Mouse (Mus musculus) liver, adult 2 months (tissue): ENCODE data around the gene Akt2.

Experiments used
- CTCF ChIP-seq: fragments of 200-500 bp; IDR thresholded peaks from 2 replicates; pipeline ENCODE4 v1.5.1; 2011; ENCODE audit warnings: low read depth, low read length, control low read depth
- POLR2A ChIP-seq: fragments of 200-500 bp; IDR thresholded peaks from 2 replicates; pipeline ENCODE4 v1.6.1; 2011; ENCODE audit warnings: low read length, control low read depth; ENCODE audit not compliant: insufficient read depth; ENCODE audit errors: extremely low read depth

DNA sequence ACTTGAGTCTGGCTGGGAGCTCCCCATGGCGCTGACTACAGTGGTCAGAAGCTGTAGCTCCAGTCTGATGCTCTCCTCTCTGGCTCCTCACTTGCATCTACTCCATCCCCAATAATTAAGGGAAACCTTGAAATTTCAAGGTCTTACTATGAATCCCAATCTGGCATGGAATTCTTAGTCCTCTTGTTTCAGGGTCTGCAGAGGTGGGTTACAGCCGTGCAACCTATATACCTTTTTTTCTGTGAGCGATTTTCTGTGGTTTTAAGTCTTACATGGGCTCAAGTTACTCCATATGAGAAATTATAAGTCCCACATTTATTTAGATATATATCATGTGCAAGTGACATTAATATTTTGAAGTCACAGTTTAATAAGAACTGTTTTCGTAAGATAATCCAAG lies 1.3 kb upstream of the Akt2 start:
- TF ChIP-seq POLR2A = no peak
- TF ChIP-seq CTCF = no peak
